Mouse (Mus musculus) heart, embryonic 16.5 days (tissue): Measurements from ENCODE around the gene Hdac1. TPM values are rescaled to one million over a fixed set of nuclear protein-coding genes. Genes with fewer than 3 reads are reported as not detected.
A peak's percentile ranks its signal among the peaks of the same experiment; 100 is the strongest.

Experiments
- ATAC-seq: fragments of 200-750 bp; cut with Nextera tagmentation; replicated peaks from 2 replicates; pipeline ENCODE4 v1.8.0; 2017; ENCODE audit warnings: moderate number of reproducible peaks; ENCODE audit not compliant: insufficient read depth, low FRiP score; ENCODE audit errors: extremely low read depth
- H3K27ac ChIP-seq: fragments of 300-500 bp; sonication (generic); 2 replicates; pipeline ENCODE4 v1.5.1; 2014; ENCODE audit warnings: mild to moderate bottlenecking, low read length, control low read depth, moderate library complexity
- H3K27me3 ChIP-seq: fragments of 300-500 bp; sonication (generic); 2 replicates; pipeline ENCODE4 v1.6.1; 2014; ENCODE audit warnings: low read length, mixed read lengths; ENCODE audit not compliant: control insufficient read depth, insufficient read depth
- H3K36me3 ChIP-seq: fragments of 300-500 bp; sonication (generic); 2 replicates; pipeline ENCODE4 v1.6.1; 2014; ENCODE audit not compliant: control insufficient read depth, insufficient read depth
- H3K4me1 ChIP-seq: fragments of 300-500 bp; sonication (generic); 2 replicates; pipeline ENCODE4 v1.6.1; 2014; ENCODE audit warnings: low read length, mixed read lengths; ENCODE audit not compliant: control insufficient read depth, insufficient read depth
- H3K4me2 ChIP-seq: fragments of 300-500 bp; sonication (generic); 2 replicates; pipeline ENCODE4 v1.6.1; 2014; ENCODE audit warnings: low read depth, mild to moderate bottlenecking, control low read depth, low read length
- H3K4me3 ChIP-seq: fragments of 300-500 bp; sonication (generic); 2 replicates; pipeline ENCODE4 v1.5.1; 2014; ENCODE audit warnings: mild to moderate bottlenecking, control low read depth, low read length
- H3K9ac ChIP-seq: fragments of 300-500 bp; sonication (generic); 2 replicates; pipeline ENCODE4 v1.6.1; 2014; ENCODE audit warnings: low read length, control low read depth
- H3K9me3 ChIP-seq: fragments of 300-500 bp; sonication (generic); replicated peaks from 2 replicates; pipeline ENCODE4 v1.6.1; 2016; ENCODE audit warnings: low read length; ENCODE audit not compliant: control insufficient read depth
- WGBS: fragments of 180-500 bp; shearing (Covaris S2); extraction: QIAGEN DNeasy Blood & Tissue Kit; methylation state at CpG from one replicate; pipeline ENCODE4 v1.1.7; 2014; 5-methylcytosine and 5-hydroxymethylcytosine counted together
- polyA plus RNA-seq: library from polyadenylated mRNA; unstranded; fragments of >200 nt; fragmentation: Nextera tagmentation; extraction: Ambion mirVana; gene quantifications from 2 replicates; pipeline ENCODE4 v1.2.1, GENCODE M21; 2015

The Hdac1 gene
- polyA plus RNA-seq, 1 experiment from 2014 or later: 139 TPM

DNA sequence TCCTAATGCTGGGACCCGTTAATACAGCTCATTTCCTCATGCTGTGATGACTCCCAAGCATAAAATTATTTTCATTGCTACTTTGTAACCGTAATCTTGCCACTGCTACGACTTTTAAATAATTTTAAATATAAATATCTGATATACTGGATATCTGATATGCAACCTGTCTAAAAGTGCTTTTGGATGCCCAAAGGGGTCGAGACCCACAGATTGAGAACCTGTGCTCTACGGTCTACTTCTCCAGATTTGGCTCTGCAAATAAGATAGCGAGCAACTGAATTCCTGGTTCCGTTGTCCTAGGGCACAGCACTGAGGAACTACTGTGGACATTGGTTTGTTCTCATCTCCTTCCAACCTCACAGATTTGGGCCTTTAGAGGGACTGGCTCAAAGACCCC is 35.2 kb upstream of the Hdac1 start:
- H3K9me3 ChIP-seq: no peaks in the 10 kb centered on the region
- WGBS: 81% methylated on average over 7 of the region's 7 CpGs
- H3K27me3 ChIP-seq: no peaks in the 10 kb centered on the region
- H3K4me1 ChIP-seq: peaks cover 8% of the 10 kb centered on the region
- no peak overlapping the region for H3K9ac ChIP-seq
- H3K4me2 ChIP-seq: peak overlapping the region; percentile 35
- H3K4me3 ChIP-seq: no peak overlapping the region
- peak overlapping the region; percentile 70 for H3K27ac ChIP-seq
- no peaks in the 10 kb centered on the region for H3K36me3 ChIP-seq
- no peak for ATAC-seq

DNA sequence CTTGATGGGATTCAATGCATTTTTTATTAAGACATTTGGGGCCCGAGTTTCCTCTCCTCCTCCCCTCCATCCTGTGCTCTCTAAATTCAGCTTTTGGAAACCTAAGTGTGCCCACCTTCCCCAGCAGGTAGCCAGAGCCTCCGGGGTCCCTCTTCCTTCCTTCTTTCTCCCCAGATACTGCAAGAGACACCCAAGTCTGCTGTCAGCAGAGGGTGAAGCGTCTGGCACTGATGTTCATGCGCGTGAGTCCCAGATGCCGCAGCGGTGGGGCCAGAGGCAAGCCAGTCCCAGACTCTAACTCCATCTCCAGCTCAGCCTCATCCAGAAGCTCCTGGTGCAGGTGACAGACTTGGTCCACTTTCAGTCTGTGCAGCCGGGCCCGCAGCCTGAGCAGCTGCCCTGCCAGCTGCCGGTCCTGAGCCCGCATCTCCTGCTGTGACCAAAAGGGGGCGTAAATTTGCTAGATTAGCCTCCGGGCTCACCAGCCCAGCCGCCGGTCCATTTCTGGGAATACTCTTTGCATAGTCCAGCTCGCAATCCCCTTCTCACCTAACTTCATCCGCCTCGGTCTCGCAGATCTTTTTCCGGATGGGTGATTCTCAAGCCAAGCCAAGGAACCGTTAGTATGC is 34.5 kb upstream of the Hdac1 start:
- H3K27ac ChIP-seq: no peak overlapping the region
- peak overlapping the region; percentile 8; the same call in 1 of the 2 replicates for H3K4me3 ChIP-seq
- no peaks in the 10 kb centered on the region for H3K9me3 ChIP-seq
- peak overlapping the region; percentile 35 for H3K4me2 ChIP-seq
- peak overlapping the region; percentile 6; the same call in 1 of the 2 replicates for H3K9ac ChIP-seq
- ATAC-seq: no peak
- peaks cover 9% of the 10 kb centered on the region for H3K4me1 ChIP-seq
- no peaks in the 10 kb centered on the region for H3K36me3 ChIP-seq
- H3K27me3 ChIP-seq: no peaks in the 10 kb centered on the region
- 24% methylated on average over 21 of the region's 21 CpGs for WGBS

DNA sequence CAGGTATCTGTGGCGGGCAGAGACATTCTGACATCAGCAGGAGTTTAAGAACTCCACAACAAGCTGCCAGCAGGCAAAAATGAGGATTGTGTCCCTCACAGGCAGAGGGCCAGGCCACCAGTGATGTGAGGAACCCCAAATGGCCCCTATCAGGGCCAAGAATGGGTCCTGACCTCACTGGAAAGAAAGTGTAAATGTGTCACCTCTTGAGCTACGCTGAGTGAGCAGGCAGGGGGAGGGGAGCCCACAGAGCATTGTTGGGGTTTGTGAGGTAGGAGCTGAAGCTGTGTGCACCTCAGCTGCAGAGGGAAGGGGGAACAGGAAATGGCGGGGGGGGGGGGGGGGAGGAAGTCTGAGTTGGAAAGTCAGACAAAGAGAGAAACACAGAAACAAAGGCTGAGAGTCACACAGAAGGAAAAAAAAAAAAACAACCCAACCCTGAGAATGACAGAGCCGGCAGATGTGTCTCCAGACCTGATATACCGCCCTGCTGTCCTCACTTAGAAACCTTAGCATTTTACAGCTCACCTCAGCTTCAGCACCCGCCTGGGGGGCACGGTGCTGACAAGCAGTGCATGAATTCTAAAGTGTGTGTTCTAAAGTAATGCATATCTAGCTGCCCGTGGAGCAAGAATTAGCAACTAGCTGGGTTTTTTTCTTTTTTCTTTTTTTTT is 32.8 kb upstream of the Hdac1 start:
- 36% methylated on average over 7 of the region's 8 CpGs for WGBS
- Histone ChIP-seq H3K9ac (no peak overlapping the region), H3K4me1 (peaks cover 9% of the 10 kb centered on the region), H3K36me3 (no peaks in the 10 kb centered on the region), H3K4me2 (peak overlapping the region; percentile 20), H3K27me3 (no peaks in the 10 kb centered on the region), H3K4me3 (no peak overlapping the region), H3K9me3 (no peaks in the 10 kb centered on the region), H3K27ac (peak overlapping the region; percentile 83)
- peak; percentile 46; the same call in 1 of the 2 replicates for ATAC-seq

DNA sequence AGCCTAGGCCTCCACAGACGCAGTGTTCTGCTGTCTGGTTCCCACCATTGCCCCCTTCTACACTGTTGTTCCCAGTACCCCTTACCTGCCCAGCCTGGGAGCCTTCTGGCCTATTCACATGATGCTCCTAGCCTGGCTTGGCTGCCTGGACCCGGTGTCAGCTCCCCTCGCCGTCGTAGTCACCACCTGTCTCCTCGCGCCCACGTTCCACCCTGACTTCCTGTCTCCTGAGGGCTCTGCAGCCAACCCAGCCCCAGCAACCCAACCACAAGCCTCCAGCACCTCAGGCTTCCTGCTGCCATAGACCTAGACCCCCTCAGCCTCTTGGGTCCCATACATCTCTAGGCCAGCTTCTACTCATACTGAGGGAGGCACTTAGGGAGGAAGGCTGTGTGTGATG is 30.9 kb upstream of the Hdac1 start, which contains the start of gene Lck:
TSS of gene Lck (minus strand) at position 212 of the 400 bp plus-strand sequence.
- peak within 1 kb of the TSS; percentile 0; the same call in 1 of the 2 replicates for H3K4me3 ChIP-seq
- no peak for ATAC-seq
- H3K27ac ChIP-seq: peak within 1 kb of the TSS; percentile 2
- 89% methylated on average over 8 of the region's 8 CpGs for WGBS
- no peaks in the 10 kb centered on the region for H3K36me3 ChIP-seq
- H3K4me2 ChIP-seq: peak within 1 kb of the TSS; percentile 26
- H3K27me3 ChIP-seq: no peaks in the 10 kb centered on the region
- peaks cover 9% of the 10 kb centered on the region for H3K4me1 ChIP-seq
- no peak within 1 kb of the TSS for H3K9ac ChIP-seq
- H3K9me3 ChIP-seq: no peaks in the 10 kb centered on the region

DNA sequence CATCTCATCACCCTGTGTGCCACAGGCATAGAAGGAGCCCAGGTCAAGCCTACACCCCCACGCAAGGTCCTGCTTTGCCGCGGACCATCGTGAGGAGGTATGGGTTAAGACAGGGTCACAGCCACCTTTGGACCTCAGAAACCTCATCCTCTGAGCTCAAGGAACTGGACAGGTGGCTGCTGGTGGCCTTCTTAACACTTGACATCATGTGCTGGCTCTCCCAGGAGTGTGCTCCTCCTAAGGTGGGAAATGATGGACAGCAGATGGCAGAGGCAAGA is 30.5 kb upstream of the Hdac1 start:
- Histone ChIP-seq H3K4me1 (peaks cover 9% of the 10 kb centered on the region), H3K4me3 (peak overlapping the region; percentile 0; the same call in 1 of the 2 replicates), H3K4me2 (peak overlapping the region; percentile 26), H3K27me3 (no peaks in the 10 kb centered on the region), H3K27ac (peak overlapping the region; percentile 2; the same call in 1 of the 2 replicates), H3K36me3 (no peaks in the 10 kb centered on the region), H3K9ac (no peak overlapping the region), H3K9me3 (no peaks in the 10 kb centered on the region)
- ATAC-seq: no peak
- 97% methylated on average over 4 of the region's 4 CpGs for WGBS

DNA sequence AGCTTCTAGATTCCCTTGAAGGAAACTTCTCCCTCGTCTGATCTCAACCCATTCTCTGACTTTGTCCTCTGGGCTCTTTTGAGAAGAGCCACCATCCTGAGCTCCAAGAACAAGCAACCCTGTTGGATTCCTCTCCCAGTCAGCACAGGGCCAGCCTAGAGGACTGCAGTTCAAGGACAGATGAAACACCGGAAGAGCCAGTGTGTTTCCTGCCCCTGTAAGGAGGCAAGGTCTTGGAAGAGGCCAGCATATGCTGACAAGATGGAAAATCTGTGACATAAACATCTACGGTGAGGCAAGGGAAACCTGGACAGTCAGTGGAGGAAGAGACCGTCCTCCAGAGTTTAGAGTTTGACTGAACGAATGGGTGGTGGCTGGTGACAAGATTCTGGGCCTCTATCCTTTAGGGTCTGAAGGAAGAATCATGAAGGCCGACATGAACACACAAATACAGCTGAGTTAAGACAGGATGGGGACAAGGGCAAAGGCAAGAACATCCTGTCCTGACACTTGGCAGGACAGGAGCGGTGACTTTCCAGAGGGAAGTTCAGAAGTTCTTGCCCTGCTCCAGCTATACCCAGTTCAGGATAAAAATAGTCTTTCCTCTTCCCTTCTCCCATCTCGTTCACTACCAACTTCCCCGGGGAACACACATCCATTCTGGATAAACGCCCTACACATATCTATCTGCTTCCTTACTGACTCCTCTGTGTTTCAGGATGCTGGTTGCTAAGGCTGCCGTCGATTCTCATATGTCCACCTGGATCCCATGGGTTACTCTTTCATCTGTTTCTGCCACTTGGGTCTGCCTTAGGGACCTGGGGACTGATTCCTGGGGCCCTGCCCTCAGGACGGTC is 30.0 kb upstream of the Hdac1 start:
- Histone ChIP-seq H3K27me3 (no peaks in the 10 kb centered on the region), H3K4me2 (peak overlapping the region; percentile 7; the same call in 1 of the 2 replicates), H3K9me3 (no peaks in the 10 kb centered on the region), H3K9ac (no peak overlapping the region), H3K36me3 (no peaks in the 10 kb centered on the region), H3K4me3 (no peak overlapping the region), H3K4me1 (peaks cover 9% of the 10 kb centered on the region), H3K27ac (peak overlapping the region; percentile 2)
- WGBS: 64% methylated on average over 13 of the region's 13 CpGs
- ATAC-seq: no peak

DNA sequence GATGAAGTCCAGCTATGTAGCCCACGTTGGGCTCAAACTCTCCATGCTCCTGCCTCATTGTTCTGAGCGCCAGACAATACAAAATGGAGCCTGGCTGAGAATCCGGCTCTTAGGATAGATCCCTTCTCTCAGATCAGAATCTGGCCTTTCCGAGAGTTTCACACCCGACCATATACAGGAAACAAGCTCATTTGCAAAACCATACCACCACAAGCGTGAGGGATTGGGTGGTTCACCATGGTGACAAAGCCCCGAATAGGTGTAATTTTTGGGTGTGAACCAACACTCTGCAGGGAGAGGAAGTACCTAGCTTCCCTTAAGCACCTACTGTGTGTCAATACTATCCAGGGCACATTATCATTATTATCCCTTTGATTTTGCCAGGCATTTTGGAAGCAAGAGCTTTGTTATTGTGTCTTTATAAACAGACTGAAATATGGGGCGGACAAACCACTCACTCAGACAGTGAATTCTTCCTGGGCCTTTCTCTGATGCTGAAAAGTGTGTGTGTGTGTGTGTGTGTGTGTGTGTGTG is 29.1 kb upstream of the Hdac1 start:
- no peaks in the 10 kb centered on the region for H3K36me3 ChIP-seq
- no peak overlapping the region for H3K4me3 ChIP-seq
- 71% methylated on average over 8 of the region's 8 CpGs for WGBS
- peaks cover 9% of the 10 kb centered on the region for H3K4me1 ChIP-seq
- no peaks in the 10 kb centered on the region for H3K9me3 ChIP-seq
- ATAC-seq: no peak
- no peak overlapping the region for H3K9ac ChIP-seq
- no peak overlapping the region for H3K27ac ChIP-seq
- no peak overlapping the region for H3K4me2 ChIP-seq
- H3K27me3 ChIP-seq: no peaks in the 10 kb centered on the region

DNA sequence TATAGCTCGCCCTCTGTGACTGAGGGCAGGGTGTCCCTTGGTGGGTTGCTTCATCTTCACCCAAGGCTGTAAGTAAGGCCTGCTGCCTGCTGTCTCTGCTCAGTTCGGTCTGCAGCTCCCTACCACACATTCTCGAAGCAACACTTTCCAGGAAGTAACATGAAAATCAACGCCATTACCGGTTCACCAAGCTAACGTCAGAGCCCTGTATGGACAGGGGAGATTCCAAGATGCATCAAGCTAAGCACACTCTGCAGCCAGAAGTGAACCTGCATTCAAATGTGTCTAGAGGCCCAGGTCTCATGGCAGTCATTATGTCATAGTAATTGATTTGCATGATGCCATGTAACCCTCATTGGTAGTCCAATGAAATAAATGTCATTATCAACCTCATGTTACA is 27.5 kb upstream of the Hdac1 start:
- WGBS: 80% methylated on average over 6 of the region's 6 CpGs
- ATAC-seq: no peak

More for the DNA sequence above, 27.5 kb upstream of the Hdac1 start:
- Histone ChIP-seq H3K9ac (no peak overlapping the region), H3K27ac (no peak overlapping the region), H3K36me3 (no peaks in the 10 kb centered on the region), H3K9me3 (no peaks in the 10 kb centered on the region), H3K4me2 (no peak overlapping the region), H3K4me3 (no peak overlapping the region), H3K4me1 (peaks cover 4% of the 10 kb centered on the region), H3K27me3 (no peaks in the 10 kb centered on the region)
